In genomic region chr11:57800266-57800951, GRCm38 (mm10) we compare ENCODE assay signal across 8 mouse cellular contexts. TPM values are rescaled to one million over a fixed set of nuclear protein-coding genes. Genes with fewer than 3 reads are reported as not detected.
A peak's percentile ranks its signal among the peaks of the same experiment; 100 is the strongest.
DNase-seq lines count a peak whose midpoint lies in the region; ATAC-seq and TF ChIP-seq lines count a peak whose summit lies in the region.

No protein-coding gene starts in this region.

- no peak for TF ChIP-seq CTCF in lung, adult 2 months (IDR thresholded peaks at IDR 0.05; ENCODE audit: insufficient read depth, low read length)
- TF ChIP-seq CTCF in stomach, postnatal 0 days (IDR thresholded peaks at IDR 0.05; ENCODE audit: low read depth), result no peak

- no peak for TF ChIP-seq EP300 in stomach, postnatal 0 days (optimal IDR thresholded peaks at IDR 0.05)

- H3K4me2 ChIP-seq in embryonic facial prominence, embryonic 15.5 days (replicated peaks), result peak overlapping the region; percentile 94
- H3K4me2 ChIP-seq in intestine, embryonic 15.5 days (replicated peaks), result peak overlapping the region; percentile 97
- peak overlapping the region; percentile 93 for H3K4me2 ChIP-seq in stomach, postnatal 0 days (replicated peaks; ENCODE audit: low read depth)

- peak overlapping the region; percentile 57 for H3K9ac ChIP-seq in embryonic facial prominence, embryonic 15.5 days
- peak overlapping the region; percentile 66 for H3K9ac ChIP-seq in intestine, embryonic 15.5 days
- H3K9ac ChIP-seq in stomach, postnatal 0 days (ENCODE audit: low read length), result peak overlapping the region; percentile 89

- H3K27me3 ChIP-seq in embryonic facial prominence, embryonic 15.5 days, result no peaks in the 10 kb centered on the region
- H3K27me3 ChIP-seq in intestine, embryonic 15.5 days (replicated peaks), result no peaks in the 10 kb centered on the region
- no peaks in the 10 kb centered on the region for H3K27me3 ChIP-seq in stomach, postnatal 0 days (ENCODE audit: control insufficient read depth, insufficient read depth, low read length)

- H3K27ac ChIP-seq in embryonic facial prominence, embryonic 15.5 days (replicated peaks), result peak overlapping the region; percentile 78
- peak overlapping the region; percentile 81 for H3K27ac ChIP-seq in intestine, embryonic 15.5 days
- H3K27ac ChIP-seq in stomach, postnatal 0 days (replicated peaks), result peak overlapping the region; percentile 83

- peaks cover 17% of the 10 kb centered on the region for H3K4me1 ChIP-seq in lung, adult 2 months (ENCODE audit: control insufficient read depth, insufficient read depth, low read length)
- peaks cover 26% of the 10 kb centered on the region for H3K4me1 ChIP-seq in embryonic facial prominence, embryonic 15.5 days
- H3K4me1 ChIP-seq in intestine, embryonic 15.5 days (replicated peaks), result peaks cover 16% of the 10 kb centered on the region; the same call in 1 of the 2 replicates
- H3K4me1 ChIP-seq in stomach, postnatal 0 days (replicated peaks; ENCODE audit: control insufficient read depth, insufficient read depth), result 0 out of 2 replicates have a peak, but pooled peaks cover 3% of the 10 kb centered on the region

- H3K36me3 ChIP-seq in embryonic facial prominence, embryonic 15.5 days, result no peaks in the 10 kb centered on the region
- no peaks in the 10 kb centered on the region for H3K36me3 ChIP-seq in intestine, embryonic 15.5 days
- no peaks in the 10 kb centered on the region for H3K36me3 ChIP-seq in stomach, postnatal 0 days (ENCODE audit: control insufficient read depth, insufficient read depth, low read length)

- H3K4me3 ChIP-seq in lung, adult 2 months (replicated peaks; ENCODE audit: extremely low read depth, low read depth, low read length), result peak overlapping the region; percentile 99
- H3K4me3 ChIP-seq in embryonic facial prominence, embryonic 15.5 days (replicated peaks), result peak overlapping the region; percentile 92
- peak overlapping the region; percentile 99 for H3K4me3 ChIP-seq in intestine, embryonic 15.5 days (replicated peaks)
- H3K4me3 ChIP-seq in stomach, postnatal 0 days (ENCODE audit: low read depth, low read length), result peak overlapping the region; percentile 87

- WGBS in lung, adult 2 months, result 17% methylated on average over 22 of the region's 22 CpGs
- WGBS in embryonic facial prominence, embryonic 15.5 days, result 14% methylated on average over 22 of the region's 22 CpGs
- WGBS in intestine, embryonic 15.5 days, result 11% methylated on average over 22 of the region's 22 CpGs
- WGBS in stomach, postnatal 0 days, result 14% methylated on average over 22 of the region's 22 CpGs

- ATAC-seq in embryonic facial prominence, embryonic 15.5 days (ENCODE audit: insufficient number of reproducible peaks, low FRiP score, low TSS enrichment, low read depth), result no peak
- peak; percentile 12; the same call in 1 of the 2 replicates for ATAC-seq in intestine, embryonic 15.5 days
- ATAC-seq in stomach, postnatal 0 days (ENCODE audit: low FRiP score, low TSS enrichment), result no peak

- H3K9me3 ChIP-seq in embryonic facial prominence, embryonic 15.5 days (replicated peaks), result no peaks in the 10 kb centered on the region
- H3K9me3 ChIP-seq in intestine, embryonic 15.5 days, result no peaks in the 10 kb centered on the region
- H3K9me3 ChIP-seq in stomach, postnatal 0 days (ENCODE audit: control insufficient read depth, low read length), result no peaks in the 10 kb centered on the region

- no peak for TF ChIP-seq POLR2A in lung, adult 2 months (IDR thresholded peaks at IDR 0.05; ENCODE audit: borderline replicate concordance, extremely low read depth, low read depth, low read length)

- DNase-seq in lung, adult 2 months, result peak; percentile 37
- DNase-seq in lung, postnatal 36 days, result no peak
- DNase-seq in lung, postnatal 25 days (ENCODE audit: low spot score), result peak; percentile 2
- DNase-seq in stomach, postnatal 0 days (ENCODE audit: low spot score), result peak; percentile 24
- DNase-seq in urinary bladder, postnatal 14 days (ENCODE audit: low spot score), result no peak
- DNase-seq in gastrocnemius, adult 18-20 months (ENCODE audit: low spot score), result no peak

RNA-seq across cellular contexts. Expression of gene Sap30l, which starts 1.0 kb away (rescaled TPM):
- polyA plus RNA-seq in lung, adult 2 months (2012; rRNA removed), result 24.7 and 37.0 TPM in 2 replicates
- polyA plus RNA-seq in embryonic facial prominence, embryonic 15.5 days (2015; fragmentation: Nextera tagmentation; extraction: Ambion mirVana), result 13.2 and 14.0 TPM in 2 replicates
- 11.2 and 12.0 TPM in 2 replicates for polyA plus RNA-seq in intestine, embryonic 15.5 days (2015; fragmentation: Nextera tagmentation; extraction: Ambion mirVana)
- polyA plus RNA-seq in stomach, postnatal 0 days (2015; fragmentation: Nextera tagmentation; extraction: Ambion mirVana), result 8.7 TPM in 2 replicates
- total RNA-seq in gastrocnemius, adult 18-20 months (2021), result 10 to 100 TPM; 49.7 to 54.2 TPM

RNA-seq across cellular contexts. Expression of gene Hand1, which starts 32.2 kb away (rescaled TPM):
- polyA plus RNA-seq in lung, adult 2 months (2012; rRNA removed), result 0.06 TPM in 1 of 2 replicates, not detected in the other
- polyA plus RNA-seq in embryonic facial prominence, embryonic 15.5 days (2015; fragmentation: Nextera tagmentation; extraction: Ambion mirVana), result 0.62 and 0.69 TPM in 2 replicates
- polyA plus RNA-seq in intestine, embryonic 15.5 days (2015; fragmentation: Nextera tagmentation; extraction: Ambion mirVana), result 25.9 and 27.5 TPM in 2 replicates
- 0.12 and 0.16 TPM in 2 replicates for polyA plus RNA-seq in stomach, postnatal 0 days (2015; fragmentation: Nextera tagmentation; extraction: Ambion mirVana)
- not detected for total RNA-seq in gastrocnemius, adult 18-20 months (2021)

Comparison
In these comparisons a context has a peak if more than half of its experiments do, and no peak if none do; other contexts are left out.
1. DNase-seq: peak in lung, adult 2 months (single experiment), lung, postnatal 25 days (single experiment) and stomach, postnatal 0 days (single experiment); none in lung, postnatal 36 days (single experiment), urinary bladder, postnatal 14 days (single experiment) and gastrocnemius, adult 18-20 months (single experiment).
2. RNA of gene Hand1, which starts 32.2 kb away (polyA plus RNA-seq): 25.9 to 27.5 TPM in intestine, embryonic 15.5 days; 0.62 to 0.69 TPM in embryonic facial prominence, embryonic 15.5 days, 0.12 to 0.16 TPM in stomach, postnatal 0 days and 0.06 TPM in lung, adult 2 months; every median in the first group is over 10 times any median in the second.
3. Peak in every context shown above with its lines, with median percentiles within 50 percentile points of each other: H3K4me3 ChIP-seq, H3K27ac ChIP-seq, H3K4me2 ChIP-seq and H3K9ac ChIP-seq.